Mouse (Mus musculus) liver, postnatal 0 days (tissue): ENCODE results near the gene Alox5.

Experiments
- CTCF ChIP-seq: sonication (generic); IDR thresholded peaks from 2 replicates; pipeline ENCODE4 v1.5.1; 2016; ENCODE audit warnings: antibody characterized with exemption, low read depth
- EP300 ChIP-seq: IDR thresholded peaks from 2 replicates; pipeline ENCODE4 v1.6.1; 2016; ENCODE audit warnings: antibody characterized with exemption, low read depth, mild to moderate bottlenecking

GRCm38 (mm10) chr6:116486833-116487232 lies 25.9 kb upstream of the Alox5 start:
- TF ChIP-seq CTCF (no peak), EP300 (no peak)
